Mouse (Mus musculus): ENCODE data around the gene Txn1.

DNA sequence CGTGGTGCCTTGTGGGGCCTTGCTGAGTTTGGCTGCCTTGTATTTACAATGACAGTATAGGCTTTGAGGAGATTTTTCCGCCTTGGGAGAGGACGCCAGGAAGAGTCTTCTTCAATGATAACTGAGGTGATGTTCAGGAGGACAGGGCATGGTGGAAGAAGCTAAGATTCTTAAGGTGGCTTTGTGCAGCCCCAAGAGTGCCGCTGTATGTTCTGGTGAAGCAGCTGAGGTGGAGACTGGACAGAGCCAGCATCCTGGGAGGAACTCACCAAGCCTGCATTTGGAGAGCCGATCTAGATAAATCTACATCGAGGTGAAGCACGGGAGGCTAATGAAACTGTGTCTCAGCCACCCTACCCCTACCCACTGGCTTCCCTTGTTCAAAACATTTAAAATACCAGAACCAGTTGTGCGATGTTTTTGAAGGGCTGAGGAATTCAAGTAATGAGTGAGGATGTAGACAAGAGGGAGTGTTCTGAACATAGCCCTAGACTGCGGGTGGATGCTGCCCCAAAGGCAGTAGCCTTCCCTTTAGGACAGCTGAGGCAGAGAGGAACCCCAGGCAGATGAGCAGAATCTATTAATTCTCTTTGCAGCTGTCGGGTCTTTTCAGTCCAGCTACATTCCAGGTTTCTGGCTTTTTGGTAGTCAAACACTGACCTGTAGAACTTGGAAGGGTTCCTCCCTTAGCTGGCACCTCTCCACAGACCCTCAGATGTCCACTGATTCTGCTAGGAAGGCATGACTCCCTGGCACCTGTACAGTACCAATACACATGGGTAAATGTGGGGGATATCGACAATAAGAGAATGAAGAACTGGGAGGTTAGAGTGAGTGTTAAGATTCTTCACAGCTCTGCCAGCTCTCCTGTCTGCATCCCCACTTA is 1.2 kb upstream of the Txn1 start:
- no peak for TF ChIP-seq CTCF (IDR thresholded peaks at IDR 0.05; ENCODE audit: borderline replicate concordance, extremely low read depth, insufficient read depth, insufficient read length)
- no peak for TF ChIP-seq POLR2A (IDR thresholded peaks at IDR 0.05; ENCODE audit: borderline replicate concordance, extremely low read depth, insufficient read depth, insufficient read length, poor library complexity, severe bottlenecking)
